Mouse (Mus musculus) embryonic fibroblast, embryonic 13.5 days (primary cell): ENCODE results near the gene Rhbdd1. TPM values are rescaled to one million over a fixed set of nuclear protein-coding genes. Genes with fewer than 3 reads are reported as not detected.

Experiments
- H3K27ac ChIP-seq: 2 replicates; pipeline ENCODE4 v1.5.1; 2012; ENCODE audit warnings: low read length, control low read depth, inconsistent platforms; ENCODE audit not compliant: insufficient read depth
- H3K4me1 ChIP-seq: 2 replicates; pipeline ENCODE4 v1.6.1; 2011; ENCODE audit warnings: low read length; ENCODE audit not compliant: control insufficient read depth, insufficient read depth
- H3K4me3 ChIP-seq: 2 replicates; pipeline ENCODE4 v1.5.1; 2011; ENCODE audit warnings: mild to moderate bottlenecking, control low read depth, low read length; ENCODE audit not compliant: insufficient read depth
- CTCF ChIP-seq: IDR thresholded peaks from 2 replicates; pipeline ENCODE4 v1.5.1; 2011; ENCODE audit warnings: mild to moderate bottlenecking, control low read depth, low read length, moderate library complexity, borderline replicate concordance; ENCODE audit not compliant: insufficient read depth
- POLR2A ChIP-seq: IDR thresholded peaks from 2 replicates; pipeline ENCODE4 v1.6.1; 2011; ENCODE audit warnings: low read depth, mild to moderate bottlenecking, control low read depth, low read length, moderate library complexity
- polyA plus RNA-seq: library from polyadenylated mRNA; stranded (reverse); fragments of >200 nt; gene quantifications from 2 replicates; pipeline ENCODE4 v1.2.4, GENCODE M21; 2011; ENCODE audit warnings: low read depth; ENCODE audit not compliant: missing spikeins, insufficient read length

Gene Rhbdd1
- polyA plus RNA-seq, 1 experiment: 38.0 TPM

DNA sequence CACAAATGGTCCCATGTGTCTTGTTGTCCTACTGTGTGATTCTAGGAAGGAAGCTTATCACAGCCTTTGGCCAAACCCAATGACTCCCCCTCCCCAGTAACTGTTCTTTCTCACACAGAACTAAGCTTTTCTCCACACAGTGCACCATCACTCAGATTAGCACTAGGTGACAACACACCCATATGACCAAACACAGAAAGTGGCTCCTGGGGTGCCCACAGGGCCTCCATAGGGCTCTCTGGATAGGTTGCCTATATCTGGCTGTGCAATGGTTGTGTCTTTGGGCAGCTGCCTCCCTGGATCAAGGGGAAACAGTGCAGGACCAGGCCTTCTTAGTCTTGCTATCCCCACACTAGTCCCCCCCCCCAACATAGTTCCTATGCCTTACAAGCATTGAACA lies 157.2 kb downstream of the Rhbdd1 start:
- Histone ChIP-seq H3K27ac (no peak overlapping the region), H3K4me1 (peaks cover 2% of the 10 kb centered on the region; the same call in 1 of the 2 replicates), H3K4me3 (no peak overlapping the region)
- TF ChIP-seq CTCF (no peak), POLR2A (no peak)

DNA sequence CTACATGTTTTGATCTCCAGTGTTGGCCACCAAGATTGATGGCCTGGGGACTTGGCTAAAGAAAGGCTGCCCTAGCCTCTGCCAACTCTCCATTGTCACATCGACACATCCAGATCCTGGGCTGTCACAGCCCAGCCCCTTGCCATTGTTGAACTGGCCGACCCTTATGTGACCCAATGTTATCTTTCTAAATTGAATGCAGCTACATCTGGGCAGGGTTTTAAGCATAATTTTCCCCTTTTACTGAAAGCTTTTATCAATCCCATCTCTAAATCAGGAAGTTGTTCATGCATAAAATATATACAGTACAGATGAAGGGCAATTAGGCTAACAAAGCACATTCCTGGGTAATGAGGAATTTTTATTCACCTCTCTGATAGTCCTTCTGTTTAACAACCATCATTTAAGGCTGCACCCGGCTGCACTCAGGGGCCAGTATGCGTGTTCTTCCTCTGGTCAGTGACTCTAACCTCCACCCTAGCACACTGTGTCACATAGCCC lies 158.3 kb downstream of the Rhbdd1 start:
- H3K27ac ChIP-seq: no peak overlapping the region
- no peak for TF ChIP-seq POLR2A
- TF ChIP-seq CTCF: no peak
- H3K4me3 ChIP-seq: no peak overlapping the region
- peaks cover 2% of the 10 kb centered on the region; the same call in 1 of the 2 replicates for H3K4me1 ChIP-seq

DNA sequence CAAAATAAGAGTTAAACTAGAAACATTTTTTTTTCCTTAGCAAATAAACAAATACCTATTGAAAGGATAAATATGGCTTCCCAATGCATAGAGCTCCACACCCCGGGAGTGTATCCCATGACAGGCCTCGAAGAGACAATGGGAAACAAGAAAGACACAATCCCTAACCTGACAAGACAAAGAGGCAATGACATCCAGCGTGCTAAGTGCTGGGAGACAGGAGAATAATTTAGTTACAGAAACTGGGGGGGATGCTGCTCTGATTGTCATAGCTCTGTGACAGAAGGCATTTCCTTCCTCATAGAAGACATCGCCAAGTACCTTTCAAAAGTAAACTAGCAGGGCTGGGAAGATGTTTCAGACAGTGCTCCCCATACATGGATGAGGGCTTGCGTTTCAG lies 159.0 kb downstream of the Rhbdd1 start:
- H3K4me1 ChIP-seq: peaks cover 2% of the 10 kb centered on the region; the same call in 1 of the 2 replicates
- no peak for TF ChIP-seq CTCF
- no peak for TF ChIP-seq POLR2A
- no peak overlapping the region for H3K4me3 ChIP-seq
- no peak overlapping the region for H3K27ac ChIP-seq

DNA sequence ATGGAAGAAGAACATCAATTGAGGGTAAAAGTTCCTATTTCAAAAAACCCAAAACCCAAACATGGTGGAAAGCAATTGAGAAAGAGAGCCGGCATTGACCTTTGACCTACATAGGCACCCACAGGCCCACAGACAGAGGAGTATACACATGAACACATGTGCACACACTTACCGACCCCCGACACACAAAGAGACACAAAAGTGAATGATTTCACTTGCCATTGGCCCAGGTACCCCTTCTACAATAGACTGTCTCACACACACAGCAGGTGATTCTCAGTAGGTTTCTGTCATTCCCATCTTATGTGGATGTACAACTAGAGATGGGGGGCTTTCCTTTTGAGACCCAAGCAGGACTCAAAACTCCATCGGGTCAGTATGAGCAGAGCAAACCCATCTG lies 159.6 kb downstream of the Rhbdd1 start:
- TF ChIP-seq CTCF (no peak), POLR2A (no peak)

DNA sequence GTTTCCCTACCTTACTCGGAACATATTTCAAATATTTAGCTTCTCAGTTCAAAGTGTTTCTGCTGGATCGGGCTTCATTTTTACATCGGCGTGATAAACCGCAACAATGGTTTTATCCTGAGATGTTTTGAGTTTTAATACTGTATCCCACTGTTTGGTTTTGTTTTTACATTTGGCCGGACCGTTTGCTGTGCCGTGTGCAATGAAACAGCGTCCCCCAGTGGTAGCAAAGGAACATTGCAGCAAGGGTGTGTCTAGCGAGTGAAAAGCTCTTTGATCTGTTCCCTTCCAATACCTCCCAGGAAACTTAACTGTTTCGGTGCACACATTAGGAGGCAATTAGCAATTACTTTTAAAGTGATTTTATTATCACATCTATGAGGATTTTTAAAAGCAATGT lies 160.0 kb downstream of the Rhbdd1 start:
- TF ChIP-seq POLR2A (no peak), CTCF (peak; percentile 88)
- no peak overlapping the region for H3K27ac ChIP-seq
- no peak overlapping the region for H3K4me3 ChIP-seq
- H3K4me1 ChIP-seq: peaks cover 2% of the 10 kb centered on the region; the same call in 1 of the 2 replicates

More for the DNA sequence above, 159.6 kb downstream of the Rhbdd1 start:
- Histone ChIP-seq H3K4me1 (peaks cover 2% of the 10 kb centered on the region; the same call in 1 of the 2 replicates), H3K27ac (no peak overlapping the region), H3K4me3 (no peak overlapping the region)

DNA sequence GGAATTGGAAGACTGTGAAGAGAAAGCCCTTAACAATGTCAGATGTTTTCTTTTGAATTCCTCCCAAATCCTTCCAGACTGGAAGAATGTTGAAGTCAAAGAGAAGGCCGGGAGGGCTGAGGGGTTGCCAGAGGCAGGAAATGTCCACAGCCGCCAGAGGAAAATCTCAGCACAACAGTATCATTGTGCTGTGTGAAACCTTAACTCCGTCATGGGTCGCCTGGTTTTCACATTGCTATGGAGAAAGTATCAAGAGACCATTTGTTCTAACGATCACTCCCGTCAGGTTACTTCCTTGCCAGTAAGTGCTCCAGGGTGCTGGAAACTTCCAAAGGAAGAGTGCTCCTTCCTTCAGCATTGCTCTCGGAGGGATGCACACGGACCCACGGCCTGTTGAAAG lies 160.5 kb downstream of the Rhbdd1 start:
- no peak overlapping the region for H3K4me3 ChIP-seq
- TF ChIP-seq CTCF (no peak), POLR2A (no peak)
- H3K27ac ChIP-seq: no peak overlapping the region
- H3K4me1 ChIP-seq: peaks cover 2% of the 10 kb centered on the region; the same call in 1 of the 2 replicates

DNA sequence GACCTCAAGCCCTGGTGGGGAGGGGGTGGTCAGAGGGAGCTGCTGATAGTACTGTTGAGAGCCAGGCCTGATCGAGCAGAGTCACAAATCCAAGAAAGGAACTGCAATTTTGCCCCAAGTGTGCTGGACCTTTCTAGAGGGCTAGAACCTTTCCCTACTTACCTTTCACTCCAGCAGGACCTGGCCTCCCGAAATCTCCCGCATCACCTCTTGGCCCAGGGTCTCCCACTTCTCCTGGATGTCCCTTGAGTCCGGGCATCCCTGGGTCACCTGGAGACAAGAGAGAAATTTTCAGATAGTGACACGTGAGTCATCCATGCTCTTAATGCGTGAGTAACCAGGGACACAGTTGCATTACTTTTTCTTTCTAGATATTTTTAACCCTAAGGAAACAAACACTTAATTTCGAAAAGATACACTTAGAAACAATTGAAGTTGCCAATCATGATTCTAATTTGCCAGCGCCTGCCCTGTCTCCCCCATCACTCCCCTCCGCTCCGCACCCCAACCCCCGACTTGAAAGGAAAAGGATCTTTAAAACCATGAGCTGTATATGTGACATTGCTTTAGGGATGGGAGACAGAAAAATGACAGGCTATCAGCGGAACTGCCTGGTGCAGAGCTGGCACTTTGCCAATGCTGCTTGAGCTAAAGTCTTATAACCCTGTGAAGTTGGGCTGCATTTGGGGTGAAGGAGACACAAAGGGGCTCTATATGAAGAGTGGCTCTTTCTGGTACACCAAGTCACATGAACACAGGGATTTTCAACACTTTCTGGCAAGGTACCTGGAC lies 163.6 kb downstream of the Rhbdd1 start:
- Histone ChIP-seq H3K4me1 (peaks cover 2% of the 10 kb centered on the region; the same call in 1 of the 2 replicates), H3K27ac (no peak overlapping the region), H3K4me3 (no peak overlapping the region)
- TF ChIP-seq POLR2A (no peak), CTCF (no peak)

DNA sequence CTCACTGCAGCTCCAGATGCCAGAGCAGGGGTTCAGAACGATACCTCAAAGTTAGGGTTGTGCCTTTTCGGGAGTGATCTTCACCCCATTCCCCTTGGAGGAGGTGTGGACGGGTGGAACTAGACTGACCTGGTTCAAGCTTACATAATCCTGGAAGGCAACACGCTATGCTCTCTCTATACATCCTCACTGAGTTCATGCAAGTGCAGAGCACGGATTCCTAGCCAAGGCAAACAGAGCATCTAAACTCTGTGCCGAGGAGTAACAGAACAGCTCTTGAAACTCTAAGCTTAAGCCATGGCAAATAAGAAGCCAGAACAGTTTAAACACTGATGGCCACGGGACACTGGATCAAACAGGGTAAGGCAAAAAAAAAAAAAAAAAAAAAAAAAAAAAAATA lies 166.1 kb downstream of the Rhbdd1 start:
- Histone ChIP-seq H3K4me3 (no peak overlapping the region), H3K27ac (no peak overlapping the region), H3K4me1 (no peaks in the 10 kb centered on the region)
- TF ChIP-seq POLR2A: no peak
- TF ChIP-seq CTCF: no peak

DNA sequence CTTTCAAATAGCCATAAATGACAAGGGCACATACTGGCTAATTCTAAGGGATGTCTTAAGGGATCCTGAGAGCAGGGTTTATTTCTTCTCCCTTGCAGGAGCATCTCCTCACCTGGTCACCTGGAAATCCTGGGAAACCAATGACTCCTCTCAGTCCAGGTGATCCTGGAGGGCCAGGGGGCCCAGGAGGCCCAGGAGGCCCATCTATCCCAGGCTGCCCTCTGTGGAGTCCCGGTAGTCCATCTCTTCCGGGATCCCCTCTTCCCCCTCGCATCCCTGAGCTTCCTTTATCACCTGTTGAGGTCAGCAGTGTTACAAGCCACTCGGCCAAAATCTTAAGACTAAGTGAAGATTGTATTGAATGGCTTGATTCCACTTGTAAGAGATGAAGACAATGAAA lies 170.1 kb downstream of the Rhbdd1 start:
- Histone ChIP-seq H3K27ac (no peak overlapping the region), H3K4me1 (no peaks in the 10 kb centered on the region), H3K4me3 (no peak overlapping the region)
- TF ChIP-seq POLR2A (no peak), CTCF (no peak)

DNA sequence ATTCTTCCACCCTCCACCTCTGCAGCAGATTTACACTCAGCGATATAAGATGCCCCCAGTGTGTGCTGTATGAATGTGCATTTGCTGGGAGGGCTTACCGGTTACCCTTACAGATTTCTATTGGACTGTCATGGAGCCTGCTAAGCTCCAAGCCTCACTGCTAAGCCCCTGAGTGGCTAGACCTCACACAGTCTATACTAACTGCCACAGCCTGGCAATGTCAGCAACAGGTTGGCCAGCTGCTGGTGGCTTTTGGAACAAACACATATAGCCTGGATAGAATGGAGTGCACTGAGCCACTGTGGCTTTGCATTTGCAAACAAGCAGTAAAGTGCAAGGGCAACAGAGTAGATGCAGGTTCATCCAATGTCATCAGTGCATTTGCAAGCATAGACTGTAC lies 175.7 kb downstream of the Rhbdd1 start:
- no peak overlapping the region for H3K4me3 ChIP-seq
- H3K4me1 ChIP-seq: no peaks in the 10 kb centered on the region
- TF ChIP-seq POLR2A (no peak), CTCF (no peak)
- no peak overlapping the region for H3K27ac ChIP-seq

Other genes with a start within 250 kb of the Rhbdd1 start
- not detected in 2 replicates for gene Gm9747, start 83.3 kb upstream of the Rhbdd1 start, polyA plus RNA-seq
- gene Irs1, start 25.0 kb upstream of the Rhbdd1 start, polyA plus RNA-seq: 27.5 and 41.2 TPM in 2 replicates